Mouse (Mus musculus): ENCODE data around the gene Celsr1. TPM values are rescaled to one million over a fixed set of nuclear protein-coding genes. Genes with fewer than 3 reads are reported as not detected.
"Not testable (repeated sequence)": the region's sequence is repeated elsewhere in the genome, so short reads cannot be mapped to it uniquely, and the experiment has no call there.

Gene Celsr1
- total RNA-seq, 2 experiments from 2014 or later, result 3.1 to 3.9 TPM

DNA sequence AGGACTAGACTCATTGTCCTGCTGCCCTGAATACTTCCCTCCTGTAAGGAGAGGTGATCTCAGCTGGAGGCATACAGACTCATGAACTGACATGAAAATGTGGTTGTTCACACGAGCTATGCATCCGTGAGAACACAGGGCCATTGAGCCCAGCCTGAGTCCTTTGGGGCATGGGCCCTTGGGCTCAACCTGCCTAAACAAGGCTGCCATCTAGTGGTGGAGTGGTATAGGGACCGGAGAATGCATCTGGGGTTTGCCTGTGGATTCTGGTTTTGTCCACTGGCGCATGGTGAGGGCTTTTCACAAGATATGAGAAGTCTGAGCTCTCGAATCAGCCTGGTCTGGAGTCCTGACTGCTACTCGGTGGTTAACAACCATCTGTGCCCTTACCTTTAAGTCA is 165.9 kb downstream of the Celsr1 start:
- intact Hi-C loops (cut with DNase I), result loop anchor here (1.0 to 5.0 kb wide), 2 partner anchors 151 to 270 kb away; no protein-coding TSS in a partner anchor

DNA sequence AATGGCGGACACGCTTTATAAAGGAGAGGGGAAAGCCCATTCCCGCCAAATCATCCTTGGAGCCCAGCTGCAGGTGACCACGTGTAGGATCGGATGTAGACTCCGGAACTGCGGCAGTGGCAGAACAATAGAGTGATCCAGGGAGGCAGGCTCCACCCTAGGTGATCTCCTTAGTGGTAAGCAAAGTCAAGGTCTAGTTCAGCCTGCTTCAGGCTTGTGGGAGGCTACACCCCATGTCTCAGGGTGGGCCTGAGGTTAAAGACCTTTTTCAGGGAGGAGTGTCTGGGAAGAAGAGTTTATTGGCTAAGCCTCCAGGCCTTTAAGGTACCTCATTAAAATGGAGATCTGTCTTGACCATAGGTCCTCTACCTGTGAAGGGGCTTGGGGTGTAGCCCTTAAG is 167.7 kb downstream of the Celsr1 start:
- DNase-seq (ENCODE audit: low spot score in 2 of 2), result not testable (repeated sequence)
- intact Hi-C loops (cut with DNase I), result loop anchor here (5.0 kb wide), 1 partner anchor 269 kb away; no protein-coding TSS in a partner anchor

More for the DNA sequence above, 165.9 kb downstream of the Celsr1 start:
- DNase-seq (ENCODE audit: low spot score in 2 of 2), result peak; percentile 76 to 86

DNA sequence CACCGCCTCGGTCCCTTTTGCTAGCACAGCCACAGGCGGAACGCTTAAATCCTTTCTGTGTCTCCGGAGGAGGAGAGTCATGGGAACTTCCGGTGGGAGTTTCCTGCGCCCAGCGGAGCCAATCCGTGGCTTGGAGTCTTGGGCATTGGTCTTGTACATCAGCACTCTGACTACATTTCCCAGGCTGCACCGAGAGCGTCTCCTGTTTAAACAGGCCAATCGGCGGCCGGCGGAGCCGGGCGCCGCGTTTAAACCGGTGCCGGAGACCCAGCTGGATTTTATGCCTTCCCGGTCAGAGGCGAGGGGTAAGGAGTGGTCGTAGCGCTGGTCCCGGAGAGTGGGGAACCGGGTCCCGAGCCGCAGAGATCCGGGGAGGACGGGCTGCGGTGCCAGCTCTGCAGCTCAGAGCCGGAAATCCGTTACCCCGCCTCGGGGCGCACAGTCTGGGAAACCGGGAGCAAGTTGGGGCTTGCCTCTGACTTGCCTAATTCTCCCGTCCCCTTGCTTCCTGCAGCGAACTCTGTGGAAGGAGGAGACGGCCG is 174.0 kb downstream of the Celsr1 start, which contains the start of gene Gtse1:
Gene Gtse1, plus strand, starts transcription at position 256 of the 542 bp plus-strand sequence.
- peak; percentile 95 to 99 for DNase-seq (ENCODE audit: low spot score in 2 of 2)
- intact Hi-C loops (cut with DNase I), result loop anchor here (1.0 kb wide), 1 partner anchor 20 kb away; the partner anchor contains the start of gene Trmu

DNA sequence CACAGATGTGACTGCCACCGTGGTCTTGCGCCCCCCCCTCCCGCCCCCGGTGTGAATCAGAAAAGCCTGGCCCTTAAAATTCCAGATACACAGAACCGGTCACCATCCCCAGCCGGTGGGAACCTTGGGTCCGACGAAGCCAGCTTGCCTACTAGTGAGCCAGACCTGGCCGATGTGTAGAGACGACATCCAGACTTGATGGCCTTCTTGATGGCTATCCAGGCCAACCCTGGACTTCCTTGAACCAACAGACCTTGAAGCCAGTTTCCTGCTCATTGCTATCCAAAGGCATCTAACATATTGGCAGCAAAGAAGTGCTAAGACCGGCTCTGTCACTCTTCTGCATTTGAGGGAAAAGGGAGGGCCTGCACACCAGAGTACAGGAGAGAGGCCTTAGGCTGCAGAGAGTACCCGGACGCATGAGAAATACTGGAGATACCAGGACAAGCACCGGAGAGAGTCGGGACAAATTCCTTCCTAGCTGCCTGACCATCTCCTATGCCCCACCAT is 174.5 kb downstream of the Celsr1 start:
- intact Hi-C loops (cut with DNase I), result loop anchor here (1.0 kb wide), 1 partner anchor 20 kb away; the partner anchor contains the start of gene Trmu
- DNase-seq (ENCODE audit: low spot score in 2 of 2), result no peak

DNA sequence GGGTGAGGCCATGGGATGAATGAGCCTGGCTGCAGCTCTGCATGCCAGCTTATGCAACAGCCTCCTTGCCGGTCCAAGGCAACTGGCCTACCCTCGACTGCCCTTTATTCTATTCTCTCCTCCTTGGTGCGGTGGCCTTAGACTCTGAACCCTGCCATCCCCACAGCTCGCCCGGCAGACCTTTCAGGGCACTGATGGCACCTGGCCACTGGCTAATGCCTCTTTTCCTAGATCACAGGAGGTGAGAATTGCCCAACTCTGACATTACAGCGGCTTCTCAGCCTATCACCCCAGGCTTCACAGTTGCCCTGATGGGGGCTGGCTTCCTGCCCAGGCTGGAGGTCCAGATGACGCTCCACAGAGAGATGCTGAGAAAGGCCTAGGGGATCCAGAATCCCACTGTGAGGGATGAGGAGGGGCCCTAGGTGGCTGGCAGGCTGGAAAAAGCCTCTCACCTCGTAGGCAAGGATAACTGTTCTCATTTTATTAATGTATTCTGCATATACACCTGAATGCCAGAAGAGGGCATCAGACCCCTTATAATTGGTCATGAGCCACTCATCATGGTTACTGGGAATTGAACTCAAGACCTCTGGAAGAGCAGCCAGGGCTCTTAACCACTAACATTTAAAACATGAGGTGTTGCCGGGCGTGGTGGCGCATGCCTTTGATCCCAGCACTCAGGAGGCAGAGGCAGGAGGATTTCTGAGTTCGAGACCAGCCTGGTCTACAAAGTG is 181.8 kb downstream of the Celsr1 start:
- intact Hi-C loops (cut with DNase I), result no loop called here
- DNase-seq (ENCODE audit: low spot score in 2 of 2), result no peak

Other genes starting within 250 kb of the Celsr1 start
- 10 to 100 TPM; 21.4 to 22.6 TPM for gene Cdpf1, start 222.1 kb downstream of the Celsr1 start, total RNA-seq (2021)
- under 1 TPM; 0.69 to 0.92 TPM for gene Pkdrej, start 212.0 kb downstream of the Celsr1 start, total RNA-seq (2021)
- gene Ttc38, start 201.5 kb downstream of the Celsr1 start, total RNA-seq (2021), result 1 to 10 TPM; 4.0 to 7.1 TPM
- under 1 TPM; 0.50 to 0.82 TPM for gene Gtse1, start 174.0 kb downstream of the Celsr1 start, total RNA-seq (2021)
- gene Trmu, start 154.5 kb downstream of the Celsr1 start, total RNA-seq (2021), result 10 to 100 TPM; 25.3 to 29.3 TPM
- 10 to 100 TPM; 42.0 to 47.6 TPM for gene Gramd4, start 23.9 kb upstream of the Celsr1 start, total RNA-seq (2021)
- 10 to 100 TPM; 53.6 to 55.1 TPM for gene Cerk, start 152.4 kb upstream of the Celsr1 start, total RNA-seq (2021)
- 10 to 100 TPM; 28.8 to 31.6 TPM for gene Tbc1d22a, start 180.7 kb upstream of the Celsr1 start, total RNA-seq (2021)

All from left cerebral cortex, postnatal 25 days (tissue).